Mouse (Mus musculus) forebrain, embryonic 14.5 days (tissue): Measurements from ENCODE around the gene Dusp3. TPM values are rescaled to one million over a fixed set of nuclear protein-coding genes. Genes with fewer than 3 reads are reported as not detected.

Experiments used
- ATAC-seq: fragments of 200-750 bp; cut with Nextera tagmentation; 2 replicates; pipeline ENCODE4 v1.8.0; 2017; ENCODE audit warnings: mild to moderate bottlenecking, moderate library complexity
- DNase-seq: peaks from one replicate; pipeline ENCODE4 v3.0.0-alpha.2; 2015; ENCODE audit warnings: low spot score
- H3K27ac ChIP-seq: fragments of 300-500 bp; sonication (generic); 2 replicates; pipeline ENCODE4 v1.5.1; 2014; ENCODE audit warnings: low read depth, mild to moderate bottlenecking, control low read depth, low read length, moderate library complexity
- H3K27me3 ChIP-seq: fragments of 300-500 bp; sonication (generic); replicated peaks from 2 replicates; pipeline ENCODE4 v1.6.1; 2014; ENCODE audit warnings: low read length, control low read depth, mixed read lengths; ENCODE audit not compliant: control insufficient read depth, insufficient read depth
- H3K36me3 ChIP-seq: fragments of 300-500 bp; sonication (generic); 2 replicates; pipeline ENCODE4 v1.6.1; 2014; ENCODE audit warnings: low read length, control low read depth; ENCODE audit not compliant: control insufficient read depth, insufficient read depth
- H3K4me1 ChIP-seq: fragments of 300-500 bp; sonication (generic); 2 replicates; pipeline ENCODE4 v1.6.1; 2014; ENCODE audit warnings: antibody characterized with exemption, low read length, control low read depth; ENCODE audit not compliant: control insufficient read depth, insufficient read depth
- H3K4me2 ChIP-seq: fragments of 300-500 bp; sonication (generic); 2 replicates; pipeline ENCODE4 v1.6.1; 2014; ENCODE audit warnings: mild to moderate bottlenecking, control low read depth, low read length
- H3K4me3 ChIP-seq: fragments of 300-500 bp; sonication (generic); 2 replicates; pipeline ENCODE4 v1.5.1; 2014; ENCODE audit warnings: low read depth, low read length, control low read depth
- H3K9ac ChIP-seq: fragments of 300-500 bp; sonication (generic); 2 replicates; pipeline ENCODE4 v1.6.1; 2014; ENCODE audit warnings: mild to moderate bottlenecking, low read length, control low read depth, moderate library complexity
- H3K9me3 ChIP-seq: fragments of 300-500 bp; sonication (generic); replicated peaks from 2 replicates; pipeline ENCODE4 v1.6.1; 2016; ENCODE audit warnings: low read length, control low read depth, mixed read lengths; ENCODE audit not compliant: control insufficient read depth
- WGBS: fragments of 180-500 bp; shearing (Covaris S2); extraction: QIAGEN DNeasy Blood & Tissue Kit; methylation state at CpG from one replicate; pipeline ENCODE4 v1.1.7; 2014; 5-methylcytosine and 5-hydroxymethylcytosine counted together
- polyA plus RNA-seq: library from polyadenylated mRNA; unstranded; fragments of >200 nt; fragmentation: Nextera tagmentation; extraction: Ambion mirVana; gene quantifications from 2 replicates; pipeline ENCODE4 v1.2.1, GENCODE M21; 2014

The Dusp3 gene
- polyA plus RNA-seq = 10.4 and 12.2 TPM in 2 replicates

GRCm38 (mm10) chr11:101986913-101987312, at the start of gene Dusp3:
TSS of gene Dusp3 (minus strand) at chr11:101987013.
- H3K4me2 ChIP-seq = no peak within 1 kb of the TSS
- 0 out of 2 replicates have a peak, but pooled peaks cover 5% of the 10 kb centered on the region for H3K4me1 ChIP-seq
- ATAC-seq = no peak
- H3K9me3 ChIP-seq = no peaks in the 10 kb centered on the region
- DNase-seq = no peak
- H3K36me3 ChIP-seq = no peaks in the 10 kb centered on the region
- no peak within 1 kb of the TSS for H3K9ac ChIP-seq
- WGBS = 75% methylated on average over 3 of the region's 3 CpGs
- no peaks in the 10 kb centered on the region for H3K27me3 ChIP-seq
- H3K4me3 ChIP-seq = no peak within 1 kb of the TSS
- H3K27ac ChIP-seq = no peak within 1 kb of the TSS

- Histone ChIP-seq H3K27me3 (no peaks in the 10 kb centered on the region), H3K4me1 (no peaks in the 10 kb centered on the region), H3K36me3 (no peaks in the 10 kb centered on the region), H3K4me3 (no peak overlapping the region), H3K9ac (no peak overlapping the region), H3K4me2 (no peak overlapping the region), H3K9me3 (no peaks in the 10 kb centered on the region; the same call in 1 of the 2 replicates), H3K27ac (no peak overlapping the region)
- ATAC-seq (no peak), DNase-seq (no peak)
- 79% methylated on average over 7 of the region's 7 CpGs for WGBS
Measured at GRCm38 (mm10) chr11:102036336-102036735, 49.5 kb upstream of the Dusp3 start.

- Histone ChIP-seq H3K9ac (no peak overlapping the region), H3K27me3 (no peaks in the 10 kb centered on the region), H3K4me2 (no peak overlapping the region), H3K4me3 (no peak overlapping the region), H3K9me3 (no peaks in the 10 kb centered on the region; the same call in 1 of the 2 replicates), H3K27ac (no peak overlapping the region), H3K4me1 (no peaks in the 10 kb centered on the region), H3K36me3 (no peaks in the 10 kb centered on the region)
- WGBS = 80% methylated on average over 5 of the region's 5 CpGs
- DNase-seq (no peak), ATAC-seq (no peak)
Measured at GRCm38 (mm10) chr11:102035456-102035960, 48.7 kb upstream of the Dusp3 start.

DNA sequence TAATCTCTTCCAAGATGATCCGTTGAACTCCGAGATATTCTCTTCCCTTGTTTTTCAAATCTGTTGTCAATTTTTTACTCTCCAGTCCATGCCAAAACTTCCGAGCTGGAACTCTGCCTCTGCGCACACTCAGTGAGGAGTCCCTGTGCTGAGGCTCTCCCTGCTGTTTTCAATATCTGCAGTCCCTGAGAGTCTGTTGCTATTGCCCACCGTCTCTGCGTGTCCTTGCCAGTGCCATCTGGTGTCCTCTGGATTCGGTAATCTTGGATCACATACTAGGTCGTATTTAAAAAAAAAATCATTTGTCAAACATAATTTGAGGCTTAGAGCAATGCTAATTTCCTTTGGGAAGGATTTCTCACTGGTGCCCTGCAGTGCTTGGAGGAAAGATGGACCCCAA, 48.1 kb upstream of the Dusp3 start:
- 63% methylated on average over 8 of the region's 8 CpGs for WGBS

DNA sequence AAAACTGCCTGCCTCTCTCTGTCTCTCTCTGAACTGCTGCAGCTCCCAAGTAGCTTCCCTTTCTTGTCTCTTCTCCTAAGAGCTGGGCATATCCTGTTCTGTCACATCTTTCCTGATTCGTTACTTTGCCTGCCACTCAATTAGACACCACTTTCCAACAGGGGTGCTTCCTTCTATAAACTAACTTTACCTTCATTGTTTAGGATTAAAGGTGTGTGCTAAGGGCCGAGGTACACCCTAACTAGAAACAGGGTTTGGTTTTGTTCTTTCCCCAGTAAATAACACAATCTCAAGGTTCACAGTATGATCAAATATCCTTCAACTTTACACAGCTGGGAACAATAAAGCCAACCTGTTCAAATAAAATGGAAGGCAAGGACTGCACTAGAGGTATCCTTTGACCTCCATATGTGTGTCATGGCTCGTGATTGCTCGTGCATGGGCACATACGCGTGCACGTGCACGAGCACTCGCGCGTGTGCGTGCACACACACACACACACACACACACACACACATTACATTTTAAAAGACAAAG, 46.3 kb upstream of the Dusp3 start:
- DNase-seq = no peak
- Histone ChIP-seq H3K9ac (no peak overlapping the region), H3K36me3 (no peaks in the 10 kb centered on the region), H3K27ac (no peak overlapping the region), H3K27me3 (no peaks in the 10 kb centered on the region), H3K4me2 (no peak overlapping the region), H3K9me3 (no peaks in the 10 kb centered on the region), H3K4me1 (peaks cover 3% of the 10 kb centered on the region), H3K4me3 (no peak overlapping the region)
- ATAC-seq = no peak
- WGBS = 93% methylated on average over 12 of the region's 12 CpGs

More for the DNA sequence above, 48.1 kb upstream of the Dusp3 start:
- no peak overlapping the region for H3K4me2 ChIP-seq
- no peak for ATAC-seq
- no peaks in the 10 kb centered on the region for H3K4me1 ChIP-seq
- peak overlapping the region; percentile 21; the same call in 1 of the 2 replicates for H3K27ac ChIP-seq
- H3K9me3 ChIP-seq = no peaks in the 10 kb centered on the region
- DNase-seq = peak; percentile 61
- no peaks in the 10 kb centered on the region for H3K36me3 ChIP-seq
- no peak overlapping the region for H3K9ac ChIP-seq
- no peaks in the 10 kb centered on the region for H3K27me3 ChIP-seq
- no peak overlapping the region for H3K4me3 ChIP-seq

- Histone ChIP-seq H3K4me2 (no peak overlapping the region), H3K4me3 (no peak overlapping the region), H3K9me3 (no peaks in the 10 kb centered on the region), H3K36me3 (no peaks in the 10 kb centered on the region), H3K4me1 (peaks cover 12% of the 10 kb centered on the region), H3K27me3 (no peaks in the 10 kb centered on the region), H3K9ac (no peak overlapping the region), H3K27ac (no peak overlapping the region)
- DNase-seq = peak; percentile 65
- 50% methylated on average over 7 of the region's 7 CpGs for WGBS
- no peak for ATAC-seq
Measured at GRCm38 (mm10) chr11:102031149-102031548, 44.3 kb upstream of the Dusp3 start.

DNA sequence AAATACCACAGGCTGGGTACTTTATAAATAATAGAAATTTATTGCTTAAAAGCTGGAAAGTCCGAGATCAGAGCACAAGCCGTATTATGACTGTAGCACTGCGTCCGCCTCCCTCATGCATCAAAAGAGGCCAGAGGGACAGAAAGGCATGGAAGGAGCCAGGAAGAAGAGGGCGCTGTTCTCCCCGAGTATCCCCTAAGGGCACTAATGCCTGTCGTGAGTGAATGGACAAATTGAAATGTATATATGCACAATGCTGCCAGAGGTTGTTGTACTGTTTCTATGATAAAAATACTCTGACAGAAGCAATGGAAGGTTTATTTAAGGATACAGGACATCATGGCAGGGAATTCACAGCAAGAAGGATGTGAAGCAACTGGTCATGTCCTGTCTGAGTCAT, 43.2 kb upstream of the Dusp3 start:
- 26% methylated on average over 7 of the region's 7 CpGs for WGBS
- Histone ChIP-seq H3K27me3 (no peaks in the 10 kb centered on the region), H3K4me2 (no peak overlapping the region), H3K9me3 (no peaks in the 10 kb centered on the region), H3K27ac (no peak overlapping the region), H3K9ac (no peak overlapping the region), H3K4me3 (no peak overlapping the region), H3K36me3 (no peaks in the 10 kb centered on the region), H3K4me1 (peaks cover 23% of the 10 kb centered on the region)
- ATAC-seq = no peak
- DNase-seq = no peak

DNA sequence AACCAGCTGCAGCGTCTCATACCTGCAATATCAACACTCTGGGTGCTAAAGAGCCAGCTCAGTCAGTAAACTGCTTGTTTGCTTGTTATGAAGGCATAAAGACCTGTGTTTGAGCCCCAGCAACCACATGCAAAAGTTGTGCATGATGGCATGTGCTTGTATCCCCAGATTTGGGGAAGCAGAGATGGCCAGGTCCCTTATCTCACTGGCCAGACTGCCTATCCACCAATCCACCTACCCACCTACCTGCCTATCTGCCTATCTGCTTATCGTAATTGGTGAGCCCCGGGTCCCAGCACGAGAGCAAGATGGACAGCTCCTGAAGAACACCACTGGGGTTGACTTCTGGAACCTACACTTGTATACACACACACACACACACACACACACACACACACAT, 42.5 kb upstream of the Dusp3 start:
- DNase-seq (no peak), ATAC-seq (no peak)
- Histone ChIP-seq H3K9ac (no peak overlapping the region), H3K27ac (no peak overlapping the region), H3K36me3 (no peaks in the 10 kb centered on the region), H3K4me1 (peaks cover 23% of the 10 kb centered on the region), H3K4me3 (no peak overlapping the region), H3K9me3 (no peaks in the 10 kb centered on the region), H3K27me3 (no peaks in the 10 kb centered on the region), H3K4me2 (no peak overlapping the region)
- WGBS = 89% methylated on average over 4 of the region's 4 CpGs

GRCm38 (mm10) chr11:102028087-102028816, 41.4 kb upstream of the Dusp3 start, which contains the start of gene Mpp3:
TSS of gene Mpp3 (minus strand) at chr11:102028461.
- Histone ChIP-seq H3K4me1 (peaks cover 23% of the 10 kb centered on the region), H3K27ac (peak within 1 kb of the TSS; percentile 86), H3K4me2 (peak within 1 kb of the TSS; percentile 77), H3K9ac (peak within 1 kb of the TSS; percentile 79), H3K36me3 (no peaks in the 10 kb centered on the region), H3K4me3 (peak within 1 kb of the TSS; percentile 67), H3K27me3 (no peaks in the 10 kb centered on the region), H3K9me3 (no peaks in the 10 kb centered on the region)
- ATAC-seq (no peak), DNase-seq (no peak)
- WGBS = 64% methylated on average over 6 of the region's 6 CpGs
